Mouse (Mus musculus): ENCODE data around the gene Trp73.

Gene Trp73

DNA sequence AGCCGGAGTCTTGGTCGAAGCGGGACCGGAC lies at the start of gene Trp73:
TSS of gene Trp73 (minus strand) at position 27 of the 31 bp plus-strand sequence.
- no peak for DNase-seq (ENCODE audit: low spot score in 2 of 2)

DNA sequence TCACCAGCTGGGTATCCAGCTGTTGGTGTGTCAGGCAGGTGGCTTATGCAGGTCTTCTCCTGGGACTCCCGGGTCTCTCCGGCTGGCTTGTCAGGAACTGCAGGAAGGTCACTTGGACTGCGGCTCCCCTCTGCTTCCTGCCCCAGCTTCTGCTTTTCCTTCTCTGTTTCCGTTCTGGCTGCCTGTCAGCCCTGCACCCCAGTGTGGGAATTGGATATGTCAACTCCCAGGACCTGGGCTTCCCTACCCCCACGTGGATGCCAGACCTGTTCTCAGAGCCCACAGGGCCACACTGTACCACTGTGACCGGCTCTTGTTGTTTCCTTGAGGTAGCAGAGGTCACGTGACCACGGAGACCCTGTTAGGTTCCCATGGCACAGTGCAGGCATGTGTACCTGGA lies 48.9 kb upstream of the Trp73 start:
- no peak for DNase-seq (ENCODE audit: low spot score in 2 of 2)

DNA sequence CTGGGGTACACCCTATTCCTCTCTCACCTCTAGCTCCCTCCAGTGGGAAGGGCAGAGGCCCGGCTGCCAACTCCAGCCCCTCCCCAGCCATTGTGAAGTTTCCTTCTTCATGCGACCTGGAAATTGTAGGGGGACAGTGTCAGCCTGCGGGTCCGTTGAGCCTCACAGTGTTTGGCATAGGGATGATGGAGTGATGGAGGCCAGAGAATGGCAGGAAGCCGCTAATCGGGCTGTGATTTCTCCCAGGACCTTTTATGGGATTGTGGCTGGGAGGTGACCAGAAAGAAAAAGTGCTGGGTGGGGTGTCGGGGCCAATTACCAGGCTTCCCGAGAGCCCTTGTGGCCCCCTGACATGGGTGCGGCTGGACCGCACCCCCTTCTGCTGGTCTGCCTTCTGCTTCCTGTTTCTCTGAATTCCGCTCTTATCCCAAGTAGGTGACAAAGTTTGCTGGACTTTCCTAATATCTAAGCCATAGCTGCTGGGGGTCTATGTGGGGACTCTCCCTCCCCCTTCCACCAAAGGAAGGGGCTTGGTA lies 46.1 kb upstream of the Trp73 start:
- no peak for DNase-seq (ENCODE audit: low spot score in 2 of 2)

DNA sequence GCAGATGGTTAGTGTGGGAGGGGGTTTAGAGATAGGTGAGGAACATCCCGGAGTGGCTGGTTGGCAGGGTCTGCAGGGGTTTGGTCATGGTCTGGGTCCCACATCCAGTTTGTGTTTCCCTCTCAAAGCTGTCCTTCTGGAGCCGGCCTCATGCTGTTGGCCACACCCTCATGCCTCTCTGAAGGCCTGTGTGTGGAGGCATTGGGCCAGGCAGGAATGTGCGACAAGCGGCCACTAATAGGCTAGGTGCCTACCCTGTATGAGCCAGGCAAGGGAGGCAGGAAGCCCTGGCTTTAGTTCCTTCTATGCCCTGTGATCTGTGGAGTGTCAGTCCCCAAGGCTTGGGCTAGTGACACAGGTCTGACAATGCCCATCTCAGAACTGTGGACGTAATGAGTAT lies 45.0 kb upstream of the Trp73 start:
- DNase-seq (ENCODE audit: low spot score in 2 of 2), result no peak

DNA sequence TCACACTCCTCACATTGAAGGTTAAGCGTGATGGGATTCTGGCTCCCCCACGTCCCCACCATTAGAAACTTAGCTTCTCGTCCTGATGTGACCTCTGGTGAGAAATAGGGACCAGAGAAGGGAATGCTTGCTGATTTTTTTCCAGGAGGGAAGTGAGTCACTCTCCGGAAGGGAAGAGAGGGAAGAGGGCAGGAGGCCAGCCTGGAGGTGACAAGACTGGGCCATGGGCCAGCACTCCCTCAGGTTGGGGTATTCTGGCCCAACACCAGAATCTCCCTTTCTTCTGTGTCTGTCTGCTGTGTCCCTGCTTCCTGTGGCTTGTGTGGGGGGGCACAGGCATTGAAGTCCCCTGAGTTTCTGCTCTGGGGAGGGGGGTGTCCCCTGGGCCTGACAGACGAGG lies 43.6 kb upstream of the Trp73 start:
- DNase-seq (ENCODE audit: low spot score in 2 of 2), result no peak

DNA sequence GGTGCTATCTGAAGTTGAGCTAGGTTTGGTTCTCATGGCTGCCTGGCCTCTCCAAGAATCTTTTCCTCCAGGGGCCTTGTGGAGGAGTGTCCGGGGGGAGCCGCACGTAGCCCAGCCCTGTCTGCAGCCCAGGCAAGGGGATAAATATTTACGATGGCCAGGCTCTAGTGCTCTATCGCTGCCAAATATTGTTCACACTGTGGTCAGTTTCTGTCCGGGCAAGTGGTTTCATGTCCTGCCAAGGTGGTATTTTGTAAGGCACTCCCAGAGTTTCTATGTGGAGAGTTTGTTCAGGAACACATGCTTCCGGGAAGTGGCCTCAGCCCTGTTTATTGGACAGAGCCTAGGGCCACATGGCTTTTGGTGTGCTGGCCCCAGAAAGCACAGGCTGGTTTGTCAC lies 41.0 kb upstream of the Trp73 start:
- DNase-seq (ENCODE audit: low spot score in 2 of 2), result no peak

DNA sequence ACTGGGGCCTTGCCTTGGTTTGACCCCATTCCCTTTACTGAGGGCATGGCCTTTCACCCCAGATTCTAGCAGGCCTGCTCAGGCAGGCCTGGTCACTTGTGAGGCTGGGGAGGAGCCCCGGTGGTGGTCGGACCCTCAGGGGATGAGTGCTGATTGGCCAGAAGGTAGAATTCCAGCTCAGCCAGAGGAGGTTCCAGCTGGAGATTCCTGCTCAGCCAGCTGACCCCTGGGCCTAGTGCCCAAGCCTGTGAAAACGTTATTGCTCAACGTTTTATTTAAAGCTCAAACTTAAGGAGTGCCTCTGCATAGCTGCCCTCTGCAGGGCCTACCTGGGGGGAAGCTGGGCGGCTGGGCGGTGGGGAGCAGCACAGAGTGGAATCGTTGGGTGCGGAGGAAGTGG lies 37.2 kb upstream of the Trp73 start:
- no peak for DNase-seq (ENCODE audit: low spot score in 2 of 2)

DNA sequence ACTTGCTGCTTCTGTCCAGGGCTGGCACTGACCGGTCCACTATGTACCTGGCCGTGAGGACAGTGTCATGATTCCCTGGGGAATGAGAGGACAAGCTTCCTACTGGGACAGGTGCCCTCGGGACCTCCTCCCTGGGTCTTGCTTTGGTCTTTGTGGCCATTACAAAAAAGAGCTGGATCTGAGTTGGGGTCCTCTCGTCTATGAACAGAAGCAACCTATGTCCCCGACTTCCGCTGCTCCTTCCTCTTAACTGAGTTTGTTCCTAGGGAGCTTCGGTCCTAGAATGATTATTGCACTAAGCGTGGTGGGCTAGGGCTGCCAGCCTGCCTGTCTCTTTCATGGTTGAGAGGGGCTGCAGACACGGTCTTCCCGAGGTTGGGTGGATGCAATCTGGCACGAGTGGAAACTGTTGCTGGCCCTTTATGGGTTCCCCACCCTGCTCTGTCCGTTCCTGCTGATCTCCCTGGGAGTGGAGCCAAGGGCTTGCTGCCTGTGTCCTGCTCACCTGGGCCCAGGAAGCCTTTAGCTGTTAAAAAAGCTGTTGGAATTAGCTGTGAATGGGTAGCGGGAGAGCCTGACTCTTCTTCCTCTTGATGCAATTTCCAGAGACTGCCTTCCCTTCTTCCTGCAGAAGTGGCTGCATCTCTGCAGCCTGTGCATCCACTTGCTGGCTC lies 32.1 kb upstream of the Trp73 start:
- DNase-seq (ENCODE audit: low spot score in 2 of 2), result no peak

DNA sequence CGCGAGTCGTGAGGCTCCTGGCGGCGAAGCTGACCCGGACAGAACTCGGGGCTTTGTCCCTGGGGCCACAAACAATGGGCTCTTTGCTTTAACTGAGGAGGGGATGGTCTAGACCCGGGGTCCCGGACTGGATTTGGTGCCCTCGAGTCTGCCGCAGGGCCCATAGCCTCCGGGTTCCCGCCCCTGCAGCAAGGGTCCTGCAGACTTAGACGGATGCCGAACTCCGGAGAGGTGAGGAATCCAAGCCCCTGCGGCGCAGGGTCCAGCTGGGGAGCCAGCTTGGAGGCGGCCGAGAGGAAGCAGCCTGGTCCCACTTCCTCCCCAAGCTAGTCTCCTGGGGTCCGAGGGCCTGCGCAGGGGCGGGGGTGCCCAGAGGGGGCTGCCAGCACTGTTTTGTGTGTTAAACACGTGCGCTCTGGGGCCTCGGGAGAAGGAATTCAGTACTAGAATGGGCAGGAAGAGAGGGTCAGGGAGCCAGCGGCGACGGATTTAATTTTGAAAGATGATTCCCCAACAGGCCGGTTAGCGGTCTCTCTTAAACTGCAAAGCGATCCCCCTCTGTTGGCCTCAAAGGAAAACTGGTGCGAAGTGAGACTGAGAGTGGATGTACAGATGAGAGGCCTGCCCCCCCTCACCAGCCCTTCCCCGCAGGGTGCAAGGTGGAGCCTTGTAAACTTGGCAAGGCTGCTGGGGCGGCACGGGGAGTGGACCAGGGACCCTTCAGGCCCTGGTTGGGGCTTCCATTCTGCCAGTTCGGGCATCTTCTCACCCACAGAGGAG lies 31.3 kb upstream of the Trp73 start:
- no peak for DNase-seq (ENCODE audit: low spot score in 2 of 2)

DNA sequence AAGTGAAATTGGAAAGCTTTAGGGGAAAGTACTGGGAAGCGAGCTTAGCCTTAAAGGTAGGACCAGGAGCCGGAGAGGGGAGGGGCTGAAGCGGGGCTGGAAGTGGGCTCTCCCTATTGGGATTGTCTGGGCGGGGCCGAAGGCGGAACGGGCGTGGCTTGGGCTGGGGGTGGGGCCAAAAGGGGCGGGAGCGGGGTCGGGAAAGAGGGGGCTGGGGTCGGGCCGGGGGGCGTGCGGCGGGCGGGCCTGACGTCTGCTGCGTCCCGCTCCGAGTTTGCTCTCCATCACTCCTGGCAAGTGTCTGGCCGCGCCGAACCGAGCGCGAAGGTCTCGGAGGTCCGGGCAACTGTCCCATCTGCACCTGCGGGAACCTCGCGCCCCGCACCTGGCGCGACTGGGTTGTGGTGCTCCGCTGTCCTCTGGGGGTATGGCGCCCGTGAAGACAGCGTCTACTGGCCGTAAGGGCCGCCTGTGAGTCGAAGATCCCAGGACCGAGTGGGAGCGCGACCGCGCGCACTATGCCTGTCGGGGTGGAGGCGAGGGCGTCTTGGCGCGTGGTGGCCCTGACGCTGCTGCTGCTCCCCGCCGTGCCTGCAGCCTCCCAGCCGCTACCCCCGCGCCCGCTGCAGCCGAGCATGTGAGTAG lies 30.6 kb upstream of the Trp73 start, which contains the start of gene Megf6:
TSS of gene Megf6 (plus strand) at position 225 of the 645 bp plus-strand sequence.
- DNase-seq (ENCODE audit: low spot score in 2 of 2), result no peak

DNA sequence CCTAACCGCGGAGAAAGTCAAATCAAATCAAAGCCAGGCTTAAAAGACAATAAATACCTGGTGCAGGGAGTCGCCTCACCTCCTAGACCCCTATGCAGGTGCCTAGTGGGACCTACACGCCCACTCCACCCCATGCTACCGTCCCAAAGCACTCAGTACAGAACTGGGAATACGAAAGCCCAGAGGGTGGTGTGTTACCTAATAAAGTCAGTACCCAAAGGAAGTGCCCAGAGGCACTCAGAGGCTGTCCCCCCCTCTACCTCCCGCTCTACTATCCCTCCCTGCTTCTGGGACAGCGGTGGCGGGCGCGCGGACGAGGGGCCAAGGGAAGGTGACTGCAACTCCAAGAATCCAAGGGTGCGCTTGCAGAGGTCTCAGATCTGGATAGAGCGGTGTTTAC lies 30.0 kb upstream of the Trp73 start:
- DNase-seq (ENCODE audit: low spot score in 2 of 2), result no peak

DNA sequence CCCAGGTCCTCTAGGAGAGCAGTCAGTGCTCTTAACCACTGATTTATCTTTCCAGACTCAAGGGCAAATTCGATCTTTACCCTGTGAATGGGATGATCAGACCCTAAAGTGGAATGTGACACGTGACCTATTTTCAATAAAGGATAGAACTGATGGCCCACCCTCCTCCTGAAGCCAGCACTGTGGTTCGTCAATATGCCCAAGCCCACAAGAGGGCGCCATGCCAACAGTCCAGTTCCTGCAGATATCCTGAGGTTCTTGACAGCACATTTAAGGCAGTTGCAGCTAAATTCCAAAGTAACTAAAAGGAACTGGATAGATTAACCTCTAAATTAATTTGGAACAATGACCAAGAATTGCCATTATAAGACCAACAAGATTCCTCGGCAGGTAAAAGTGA lies 27.0 kb upstream of the Trp73 start:
- DNase-seq (ENCODE audit: low spot score in 2 of 2), result peak in 1 of 2 experiments; percentile 37

DNA sequence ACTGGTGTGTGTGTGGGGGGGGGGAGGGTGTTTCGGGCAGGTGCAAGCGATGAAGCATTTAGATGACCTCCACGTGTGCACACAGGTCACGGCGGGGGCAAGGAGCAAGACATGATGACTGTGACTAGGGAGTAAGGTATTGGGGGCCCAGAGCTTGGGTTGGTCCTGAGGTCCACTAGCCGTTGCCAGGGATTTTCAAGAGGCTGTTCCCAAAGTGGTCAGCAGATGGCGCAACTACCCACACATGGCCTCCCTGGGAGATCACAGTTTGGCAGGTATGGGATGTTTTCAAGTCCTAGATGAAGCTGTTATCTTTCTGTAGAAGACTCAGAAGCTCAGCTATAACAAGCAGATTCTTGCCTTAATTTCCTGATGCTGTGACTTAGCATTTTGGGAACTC lies 23.3 kb upstream of the Trp73 start:
- peak; percentile 59 to 66 for DNase-seq (ENCODE audit: low spot score in 2 of 2)

DNA sequence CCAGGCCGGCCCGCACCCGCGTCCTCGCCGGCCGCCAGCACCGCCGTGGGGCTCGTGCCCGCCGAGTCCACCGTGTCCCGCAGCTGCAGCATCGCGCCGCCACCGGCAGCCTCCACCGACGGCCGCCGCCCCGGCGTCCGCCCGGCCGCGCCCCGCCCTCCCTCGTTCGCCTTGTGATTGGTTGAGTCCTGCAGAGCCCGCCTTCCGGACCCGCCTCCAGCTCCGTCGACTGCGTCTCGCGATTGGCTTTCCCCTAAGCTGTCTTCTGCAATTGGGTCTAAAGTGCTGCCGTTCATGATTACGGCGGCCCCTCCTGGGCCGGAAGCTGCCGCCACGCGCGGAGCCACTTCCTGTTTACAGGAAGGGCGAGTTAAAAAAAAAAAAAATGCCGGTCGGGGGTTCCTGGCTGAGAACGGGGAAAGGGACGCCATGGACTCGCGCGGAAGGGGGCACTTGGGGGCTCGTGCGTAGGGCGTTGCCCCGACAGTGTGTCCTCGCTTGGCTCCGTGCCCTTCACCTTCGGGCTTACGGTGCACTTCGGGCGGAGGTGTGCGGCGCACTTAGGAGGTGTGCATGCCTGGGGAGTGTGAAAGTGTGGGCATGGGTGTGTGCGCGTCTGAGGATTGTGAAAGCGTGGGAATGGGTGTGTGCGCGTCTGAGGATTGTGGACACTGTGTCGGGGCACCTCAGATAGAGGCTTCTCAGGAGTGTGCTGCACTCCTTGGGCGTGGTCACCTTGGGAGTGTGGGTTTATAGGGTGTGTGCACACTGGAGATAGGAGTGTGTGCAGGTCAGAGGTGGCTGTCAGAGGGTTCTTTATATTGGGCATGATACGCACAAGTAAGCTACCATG lies 20.8 kb upstream of the Trp73 start, which contains the start of gene Tprgl:
TSS of gene Tprgl (minus strand) at position 129 of the 853 bp plus-strand sequence.
- peak; percentile 89 to 93 for DNase-seq (ENCODE audit: low spot score in 2 of 2)

DNA sequence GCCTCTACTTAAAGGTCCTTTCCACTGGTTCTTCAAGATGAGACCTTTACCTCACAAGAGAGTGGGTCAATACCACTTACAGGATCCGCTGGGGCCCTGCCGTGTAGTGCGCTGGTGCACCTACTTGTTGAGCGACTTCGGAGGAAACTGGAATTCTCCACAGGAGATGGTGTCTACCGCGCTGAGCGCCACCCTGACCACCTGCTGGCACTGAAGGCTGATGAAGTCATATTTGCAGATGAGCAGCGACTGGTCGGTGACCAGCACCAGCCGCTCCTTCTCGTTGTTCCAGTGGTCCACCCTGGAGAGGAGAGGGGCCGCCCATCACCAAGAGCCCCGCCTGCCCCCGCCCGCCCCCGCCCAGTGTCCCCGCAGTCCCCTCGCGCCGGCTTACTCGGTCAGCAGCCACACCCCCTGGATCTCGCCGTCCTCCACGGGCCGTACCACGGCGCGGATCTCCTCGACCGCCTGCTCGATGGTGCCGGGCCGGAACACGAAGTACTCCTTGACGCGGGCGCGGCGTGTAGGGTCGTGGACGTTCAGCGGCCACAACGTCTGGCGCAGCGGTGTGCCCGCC lies 20.0 kb upstream of the Trp73 start:
- DNase-seq (ENCODE audit: low spot score in 2 of 2), result peak in 1 of 2 experiments; percentile 32

DNA sequence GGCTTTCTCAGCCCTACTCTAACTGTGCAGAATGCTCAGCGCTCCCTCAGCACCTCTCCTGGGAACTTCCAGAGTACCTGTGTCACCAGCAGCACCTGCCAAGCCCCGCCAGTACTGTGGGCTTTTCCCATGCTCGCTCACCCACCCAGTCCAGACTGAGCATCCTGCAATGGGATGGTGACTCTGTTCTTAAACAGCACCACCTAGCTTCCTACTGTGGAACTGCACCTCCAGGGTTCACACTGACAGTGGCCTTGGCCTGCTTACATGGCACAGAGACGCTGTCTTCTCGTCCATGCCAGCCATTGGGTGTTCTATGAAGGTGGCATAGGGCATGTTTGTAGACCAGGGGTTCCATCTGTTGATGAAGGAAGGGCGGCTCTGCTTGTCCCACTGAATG lies 19.0 kb upstream of the Trp73 start:
- DNase-seq (ENCODE audit: low spot score in 2 of 2), result peak; percentile 68 to 79

DNA sequence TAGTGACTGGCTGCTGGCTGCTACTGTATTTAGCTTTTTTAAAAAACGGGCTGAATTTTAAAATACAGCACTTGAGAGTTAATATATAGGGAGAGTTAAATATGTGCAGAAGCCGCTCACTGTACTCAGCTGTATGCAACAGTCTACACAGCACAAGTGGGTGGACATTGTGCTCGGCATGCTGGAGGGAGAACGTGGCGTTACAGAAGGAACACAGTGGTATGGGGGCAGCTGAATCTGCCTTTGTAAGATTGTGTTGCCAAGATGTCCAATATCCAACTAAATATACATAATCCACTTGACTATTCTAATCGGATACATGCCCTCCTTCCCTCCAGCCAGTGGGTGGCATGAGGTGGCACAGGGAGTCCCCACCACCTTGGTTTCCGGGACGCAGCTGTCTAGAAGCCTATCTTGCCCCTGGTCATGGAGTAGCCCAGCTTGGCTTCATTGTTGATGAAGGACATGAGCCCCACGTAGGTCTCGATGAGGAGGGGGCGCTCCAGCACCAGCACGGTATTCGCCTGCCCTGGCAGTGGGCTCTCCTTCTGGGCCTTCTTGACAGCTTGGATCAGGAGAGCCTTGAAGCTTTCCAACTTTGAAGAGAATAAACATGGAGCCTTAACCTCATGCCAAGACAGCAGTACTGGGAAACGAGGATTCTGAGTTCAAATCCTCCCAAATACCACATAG lies 18.1 kb upstream of the Trp73 start:
- DNase-seq (ENCODE audit: low spot score in 2 of 2), result no peak

DNA sequence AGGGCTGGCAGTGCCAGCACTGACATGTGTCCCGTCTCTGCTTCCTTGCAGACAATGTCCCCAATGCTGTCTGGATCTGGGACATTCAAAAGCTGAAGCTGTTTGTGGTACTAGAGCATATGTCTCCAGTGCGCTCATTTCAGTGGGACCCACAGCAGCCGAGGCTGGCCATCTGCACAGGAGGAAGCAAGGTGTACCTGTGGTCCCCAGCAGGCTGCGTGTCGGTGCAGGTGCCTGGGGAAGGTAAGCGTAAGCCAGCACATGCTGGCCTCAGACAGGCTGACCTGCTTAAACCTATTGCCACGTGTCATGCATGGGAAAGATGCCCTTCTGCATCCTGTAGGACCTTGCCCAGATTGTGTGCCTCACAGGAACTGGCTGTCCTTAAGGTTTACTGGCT lies 16.0 kb upstream of the Trp73 start:
- no peak for DNase-seq (ENCODE audit: low spot score in 2 of 2)

DNA sequence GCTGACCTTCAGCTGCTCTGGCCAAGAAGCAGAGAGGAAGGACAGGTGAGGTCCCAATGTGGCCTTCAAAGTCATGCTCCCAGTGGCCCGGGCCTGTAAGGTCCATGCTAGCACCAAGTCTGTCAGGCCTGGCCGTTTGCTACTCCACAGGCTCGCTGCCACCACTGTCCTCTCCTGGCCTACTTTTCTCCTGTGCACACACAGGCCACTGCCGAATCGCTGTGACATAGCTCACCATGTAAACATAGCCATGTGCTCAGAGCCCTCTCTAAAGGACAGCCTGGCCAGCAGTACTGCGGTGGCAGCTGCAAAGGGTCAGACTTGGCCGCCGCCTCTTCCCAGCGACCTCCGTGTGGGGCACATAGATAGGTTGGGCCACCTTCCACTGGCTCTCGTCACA lies 14.1 kb upstream of the Trp73 start:
- DNase-seq (ENCODE audit: low spot score in 2 of 2), result no peak

DNA sequence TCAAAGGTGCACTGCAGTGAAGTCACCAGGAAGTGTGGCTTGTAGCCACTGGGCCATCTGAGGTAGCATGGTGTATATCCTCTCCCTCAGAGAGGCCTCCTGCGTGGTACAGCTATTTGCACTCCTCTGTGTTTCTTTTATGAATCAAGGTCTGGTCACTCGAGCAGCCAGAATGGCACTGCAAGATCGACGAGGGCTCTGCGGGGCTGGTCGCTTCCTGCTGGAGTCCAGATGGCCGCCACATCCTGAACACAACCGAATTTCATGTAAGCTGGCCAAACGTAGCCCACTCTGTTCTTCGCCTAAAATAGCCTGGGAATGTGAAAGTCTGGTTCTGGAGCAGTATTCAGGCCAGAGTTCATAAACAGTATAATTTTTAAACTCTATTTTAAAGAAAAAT lies 6.3 kb upstream of the Trp73 start:
- no peak for DNase-seq (ENCODE audit: low spot score in 2 of 2)

DNA sequence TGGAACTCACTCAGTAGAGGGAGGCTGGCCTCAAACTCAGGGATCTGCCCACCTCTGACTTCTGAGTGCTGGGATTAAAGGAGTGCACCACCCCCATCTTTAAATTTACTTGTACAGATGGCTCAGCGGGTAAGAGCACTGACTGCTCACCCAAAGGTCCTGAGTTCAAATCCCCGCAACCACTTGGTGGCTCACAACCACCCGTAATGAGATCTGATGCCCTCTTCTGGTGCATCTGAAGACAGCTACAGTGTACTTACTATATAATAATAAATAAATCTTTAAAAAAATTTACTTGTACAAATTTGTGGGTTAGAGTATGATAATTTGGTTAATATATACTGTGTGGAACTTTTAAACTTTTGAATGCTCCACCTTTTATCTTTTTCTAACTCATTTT lies 4.7 kb upstream of the Trp73 start:
- DNase-seq (ENCODE audit: low spot score in 2 of 2), result no peak

Measured in frontal cortex, postnatal 25 days (tissue).